Mouse (Mus musculus): ENCODE data around the gene Tfcp2. TPM values are rescaled to one million over a fixed set of nuclear protein-coding genes. Genes with fewer than 3 reads are reported as not detected.
A peak's percentile ranks its signal among the peaks of the same experiment; 100 is the strongest.

The Tfcp2 gene
- total and polyA plus RNA-seq, 2 experiments from 2014 or later = 11.0 to 11.2 TPM

GRCm38 (mm10) chr15:100461646-100462045 lies 90.2 kb downstream of the Tfcp2 start:
- no peak for DNase-seq (ENCODE audit: low spot score)
- Histone ChIP-seq H3K9ac (replicated peaks; ENCODE audit: low read depth, low read length) (no peak overlapping the region), H3K27me3 (ENCODE audit: control insufficient read depth, insufficient read depth, low read length) (no peaks in the 10 kb centered on the region), H3K4me1 (ENCODE audit: control insufficient read depth, insufficient read depth) (no peaks in the 10 kb centered on the region), H3K27ac (ENCODE audit: low read depth) (no peak overlapping the region), H3K4me3 (ENCODE audit: low read depth, low read length) (no peak overlapping the region), H3K4me2 (ENCODE audit: low read depth, low read length) (no peak overlapping the region), H3K36me3 (replicated peaks; ENCODE audit: control insufficient read depth, insufficient read depth, low read length) (no peaks in the 10 kb centered on the region), H3K9me3 (replicated peaks; ENCODE audit: control insufficient read depth, low read length) (no peaks in the 10 kb centered on the region)
- no peak for ATAC-seq (ENCODE audit: insufficient read depth, low read depth)
- WGBS = 48% methylated on average over 9 of the region's 9 CpGs
- TF ChIP-seq CTCF (IDR thresholded peaks at IDR 0.05; ENCODE audit: low read depth) (no peak), EP300 (IDR thresholded peaks at IDR 0.05; ENCODE audit: low read depth) (no peak)

GRCm38 (mm10) chr15:100460942-100461341 lies 90.9 kb downstream of the Tfcp2 start:
- Histone ChIP-seq H3K27ac (ENCODE audit: low read depth) (no peak overlapping the region), H3K4me3 (ENCODE audit: low read depth, low read length) (no peak overlapping the region), H3K27me3 (ENCODE audit: control insufficient read depth, insufficient read depth, low read length) (no peaks in the 10 kb centered on the region), H3K9me3 (replicated peaks; ENCODE audit: control insufficient read depth, low read length) (no peaks in the 10 kb centered on the region), H3K9ac (replicated peaks; ENCODE audit: low read depth, low read length) (no peak overlapping the region), H3K4me1 (ENCODE audit: control insufficient read depth, insufficient read depth) (no peaks in the 10 kb centered on the region), H3K36me3 (replicated peaks; ENCODE audit: control insufficient read depth, insufficient read depth, low read length) (no peaks in the 10 kb centered on the region), H3K4me2 (ENCODE audit: low read depth, low read length) (peak overlapping the region; percentile 32)
- DNase-seq (ENCODE audit: low spot score) (no peak), ATAC-seq (ENCODE audit: insufficient read depth, low read depth) (no peak)
- TF ChIP-seq EP300 (IDR thresholded peaks at IDR 0.05; ENCODE audit: low read depth) (no peak), CTCF (IDR thresholded peaks at IDR 0.05; ENCODE audit: low read depth) (no peak)
- 9% methylated on average over 12 of the region's 12 CpGs for WGBS

- Histone ChIP-seq H3K36me3 (replicated peaks; ENCODE audit: control insufficient read depth, insufficient read depth, low read length) (no peaks in the 10 kb centered on the region), H3K4me3 (ENCODE audit: low read depth, low read length) (no peak overlapping the region), H3K4me2 (ENCODE audit: low read depth, low read length) (no peak overlapping the region), H3K9ac (replicated peaks; ENCODE audit: low read depth, low read length) (no peak overlapping the region), H3K9me3 (replicated peaks; ENCODE audit: control insufficient read depth, low read length) (no peaks in the 10 kb centered on the region), H3K4me1 (ENCODE audit: control insufficient read depth, insufficient read depth) (no peaks in the 10 kb centered on the region), H3K27ac (ENCODE audit: low read depth) (no peak overlapping the region), H3K27me3 (ENCODE audit: control insufficient read depth, insufficient read depth, low read length) (no peaks in the 10 kb centered on the region)
- no peak for TF ChIP-seq EP300 (IDR thresholded peaks at IDR 0.05; ENCODE audit: low read depth)
- TF ChIP-seq CTCF (IDR thresholded peaks at IDR 0.05; ENCODE audit: low read depth) = peak; percentile 61
- ATAC-seq (ENCODE audit: insufficient read depth, low read depth) (peak; percentile 28; the same call in 1 of the 2 replicates), DNase-seq (ENCODE audit: low spot score) (peak; percentile 46)
- WGBS = 32% methylated on average over 10 of the region's 10 CpGs
Observed at GRCm38 (mm10) chr15:100458055-100458454, 93.8 kb downstream of the Tfcp2 start.

- Histone ChIP-seq H3K9ac (replicated peaks; ENCODE audit: low read depth, low read length) (no peak overlapping the region), H3K27ac (ENCODE audit: low read depth) (no peak overlapping the region), H3K27me3 (ENCODE audit: control insufficient read depth, insufficient read depth, low read length) (no peaks in the 10 kb centered on the region), H3K4me3 (ENCODE audit: low read depth, low read length) (no peak overlapping the region), H3K4me2 (ENCODE audit: low read depth, low read length) (peak overlapping the region; percentile 17; the same call in 1 of the 2 replicates), H3K36me3 (replicated peaks; ENCODE audit: control insufficient read depth, insufficient read depth, low read length) (no peaks in the 10 kb centered on the region), H3K9me3 (replicated peaks; ENCODE audit: control insufficient read depth, low read length) (no peaks in the 10 kb centered on the region), H3K4me1 (ENCODE audit: control insufficient read depth, insufficient read depth) (no peaks in the 10 kb centered on the region)
- peak; percentile 72 for ATAC-seq (ENCODE audit: insufficient read depth, low read depth)
- TF ChIP-seq CTCF (IDR thresholded peaks at IDR 0.05; ENCODE audit: low read depth) (peak; percentile 93), EP300 (IDR thresholded peaks at IDR 0.05; ENCODE audit: low read depth) (no peak)
- peak; percentile 78 for DNase-seq (ENCODE audit: low spot score)
- 3% methylated on average over 17 of the region's 17 CpGs for WGBS
Observed at GRCm38 (mm10) chr15:100457340-100457739, 94.5 kb downstream of the Tfcp2 start.

GRCm38 (mm10) chr15:100456356-100456991 lies 95.3 kb downstream of the Tfcp2 start:
- DNase-seq (ENCODE audit: low spot score) (no peak), ATAC-seq (ENCODE audit: insufficient read depth, low read depth) (no peak)
- WGBS = 70% methylated on average over 7 of the region's 7 CpGs
- Histone ChIP-seq H3K36me3 (replicated peaks; ENCODE audit: control insufficient read depth, insufficient read depth, low read length) (no peaks in the 10 kb centered on the region), H3K4me3 (ENCODE audit: low read depth, low read length) (no peak overlapping the region), H3K9ac (replicated peaks; ENCODE audit: low read depth, low read length) (no peak overlapping the region), H3K27me3 (ENCODE audit: control insufficient read depth, insufficient read depth, low read length) (no peaks in the 10 kb centered on the region), H3K27ac (ENCODE audit: low read depth) (no peak overlapping the region), H3K9me3 (replicated peaks; ENCODE audit: control insufficient read depth, low read length) (no peaks in the 10 kb centered on the region), H3K4me2 (ENCODE audit: low read depth, low read length) (no peak overlapping the region), H3K4me1 (ENCODE audit: control insufficient read depth, insufficient read depth) (no peaks in the 10 kb centered on the region)
- TF ChIP-seq CTCF (IDR thresholded peaks at IDR 0.05; ENCODE audit: low read depth) (no peak), EP300 (IDR thresholded peaks at IDR 0.05; ENCODE audit: low read depth) (no peak)

- H3K4me3 ChIP-seq (ENCODE audit: low read depth, low read length) = no peak overlapping the region
- H3K4me2 ChIP-seq (ENCODE audit: low read depth, low read length) = no peak overlapping the region
- ATAC-seq (ENCODE audit: insufficient read depth, low read depth) (no peak), DNase-seq (ENCODE audit: low spot score) (no peak)
- no peaks in the 10 kb centered on the region for H3K9me3 ChIP-seq (replicated peaks; ENCODE audit: control insufficient read depth, low read length)
- H3K36me3 ChIP-seq (replicated peaks; ENCODE audit: control insufficient read depth, insufficient read depth, low read length) = no peaks in the 10 kb centered on the region
- H3K9ac ChIP-seq (replicated peaks; ENCODE audit: low read depth, low read length) = no peak overlapping the region
- TF ChIP-seq EP300 (IDR thresholded peaks at IDR 0.05; ENCODE audit: low read depth) = no peak
- TF ChIP-seq CTCF (IDR thresholded peaks at IDR 0.05; ENCODE audit: low read depth) = no peak
- WGBS = 64% methylated on average over 11 of the region's 11 CpGs
- no peaks in the 10 kb centered on the region for H3K4me1 ChIP-seq (ENCODE audit: control insufficient read depth, insufficient read depth)
- H3K27me3 ChIP-seq (ENCODE audit: control insufficient read depth, insufficient read depth, low read length) = no peaks in the 10 kb centered on the region
- H3K27ac ChIP-seq (ENCODE audit: low read depth) = no peak overlapping the region
Observed at GRCm38 (mm10) chr15:100452486-100452885, 99.3 kb downstream of the Tfcp2 start.

All from heart, postnatal 0 days (tissue).